Mouse (Mus musculus): ENCODE data around the gene Slc44a5.
"Not testable (repeated sequence)": the region's sequence is repeated elsewhere in the genome, so short reads cannot be mapped to it uniquely, and the experiment has no call there.

Slc44a5 gene

GRCm38 (mm10) chr3:154093745-154094322, 120.6 kb downstream of the Slc44a5 start:
- DNase-seq (ENCODE audit: low read depth, low spot score), result no peak

- DNase-seq (ENCODE audit: low read depth, low spot score), result no peak
These were observed 128.4 kb downstream of the Slc44a5 start for GRCm38 (mm10) chr3:154101671-154102070.

DNA sequence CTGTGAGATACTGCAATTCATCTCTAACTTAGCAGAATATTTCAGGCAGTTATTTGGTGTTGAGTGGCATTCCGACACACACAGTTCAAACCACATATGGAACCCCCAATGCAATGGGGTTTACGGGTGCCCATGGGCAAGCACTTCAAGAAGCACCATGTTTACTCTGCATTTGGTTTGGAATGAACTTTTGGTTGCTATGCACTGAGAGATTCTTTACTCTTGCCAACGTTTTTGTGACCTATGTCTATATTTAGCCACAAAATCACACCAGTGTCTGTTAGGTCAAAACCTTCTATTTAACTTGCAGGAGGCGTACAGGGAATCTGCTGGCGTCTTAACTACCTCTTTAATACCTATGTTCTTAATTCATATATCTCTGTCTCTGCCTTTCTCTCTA, 137.3 kb downstream of the Slc44a5 start:
- no peak for DNase-seq (ENCODE audit: low read depth, low spot score)

DNA sequence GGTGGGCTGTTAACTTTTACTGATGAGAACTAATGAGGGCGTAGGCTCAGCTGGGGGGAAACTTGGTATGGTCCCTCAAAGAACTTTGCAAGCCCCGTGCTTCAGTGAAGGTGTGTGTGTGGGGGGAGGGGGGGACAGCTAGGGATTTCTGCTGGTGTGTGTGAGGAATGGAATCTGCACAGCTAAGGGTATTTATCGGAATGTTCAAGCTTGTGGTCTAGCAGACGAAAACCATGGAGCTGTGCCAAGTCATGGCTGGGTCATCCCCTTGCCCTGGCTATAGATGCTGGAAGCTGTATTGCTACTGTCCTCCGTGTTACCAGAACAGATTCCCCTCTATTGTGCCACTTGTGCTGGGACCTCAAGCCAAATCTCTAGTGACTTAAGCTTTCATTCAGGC, 138.0 kb downstream of the Slc44a5 start:
- no peak for DNase-seq (ENCODE audit: low read depth, low spot score)

- DNase-seq (ENCODE audit: low read depth, low spot score), result no peak
These were observed 141.8 kb downstream of the Slc44a5 start for GRCm38 (mm10) chr3:154114991-154115390.

GRCm38 (mm10) chr3:154115478-154115877, 142.2 kb downstream of the Slc44a5 start:
- DNase-seq (ENCODE audit: low read depth, low spot score), result no peak

- DNase-seq (ENCODE audit: low read depth, low spot score), result no peak
These were observed 142.8 kb downstream of the Slc44a5 start for GRCm38 (mm10) chr3:154116000-154116399.

DNA sequence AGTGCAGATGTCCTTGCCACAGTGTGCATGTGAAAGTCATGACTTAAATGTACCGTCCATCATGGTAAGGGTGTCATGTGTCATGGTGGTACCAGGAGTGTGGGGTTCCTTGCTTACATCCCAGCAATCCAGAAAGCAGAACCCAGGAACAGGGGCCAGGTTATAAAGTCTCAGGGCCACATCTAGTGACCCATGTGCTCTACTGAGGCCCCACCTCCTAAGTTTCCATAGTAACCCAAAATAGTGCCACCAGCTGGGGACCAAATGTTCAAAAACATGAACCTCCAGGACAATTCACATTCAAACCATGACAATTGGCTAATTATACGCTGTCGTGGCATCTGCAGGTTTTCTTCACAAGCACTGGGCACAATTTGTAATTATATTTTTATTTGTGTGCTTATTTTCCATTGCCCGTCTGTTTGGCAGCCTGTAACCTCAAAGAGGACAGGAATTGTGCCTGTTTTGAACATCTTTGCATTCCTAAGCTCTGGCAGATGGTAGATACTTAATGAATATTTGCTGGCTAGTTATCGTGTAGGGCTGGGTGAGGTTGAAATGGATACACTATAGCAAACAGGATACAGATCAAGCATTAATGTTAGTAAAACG, 145.9 kb downstream of the Slc44a5 start:
- no peak for DNase-seq (ENCODE audit: low read depth, low spot score)

DNA sequence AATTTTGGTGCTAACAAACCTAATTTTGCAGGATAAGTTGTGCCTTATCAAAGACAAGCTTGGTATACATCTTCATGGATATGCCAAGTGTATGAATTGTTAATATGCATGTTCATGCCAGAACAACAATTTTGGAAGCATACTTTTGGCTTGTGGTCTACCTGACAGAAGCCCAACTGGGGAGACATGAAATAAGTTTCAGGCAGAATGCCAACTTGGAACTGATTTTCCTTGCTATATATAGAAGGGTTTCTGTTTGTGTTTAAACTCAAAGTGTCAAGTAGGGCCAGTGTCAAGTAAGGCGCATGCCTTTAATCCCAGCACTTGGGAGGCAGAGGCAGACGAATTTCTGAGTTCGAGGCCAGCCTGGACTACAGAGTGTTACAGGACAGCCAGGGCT, 149.3 kb downstream of the Slc44a5 start:
- no peak for DNase-seq (ENCODE audit: low read depth, low spot score)

- no peak for DNase-seq (ENCODE audit: low read depth, low spot score)
These were observed 151.8 kb downstream of the Slc44a5 start for GRCm38 (mm10) chr3:154124890-154125575.

DNA sequence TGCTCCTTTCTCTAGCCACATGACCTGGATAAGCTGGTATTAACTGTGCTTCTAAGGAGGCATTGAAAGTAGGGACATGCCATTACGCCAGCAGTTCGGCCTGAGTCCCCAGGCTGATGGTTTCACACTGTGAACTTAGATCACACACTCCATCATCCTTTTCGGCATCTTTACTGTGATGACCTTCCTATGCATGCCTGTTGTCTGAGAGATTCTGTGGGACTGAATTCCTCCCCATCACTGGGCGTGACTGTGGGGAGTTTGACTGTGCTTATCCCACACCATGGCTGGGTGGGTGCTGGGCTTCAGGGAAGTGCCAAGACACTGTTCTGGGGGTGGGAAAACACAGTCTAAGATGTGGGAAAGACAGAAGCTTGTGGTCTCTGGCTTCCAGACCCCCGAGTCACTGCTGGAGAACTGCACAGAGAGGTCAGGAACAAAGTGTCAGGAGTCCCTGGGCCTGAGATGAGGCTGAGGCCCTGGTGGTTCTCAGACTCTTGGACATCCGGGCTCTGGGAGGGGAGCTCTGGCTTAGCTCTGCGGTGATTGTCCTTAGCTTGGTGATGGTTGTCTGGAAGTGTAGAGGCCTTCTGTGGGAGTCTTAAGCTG, 152.6 kb downstream of the Slc44a5 start:
- no peak for DNase-seq (ENCODE audit: low read depth, low spot score)

DNA sequence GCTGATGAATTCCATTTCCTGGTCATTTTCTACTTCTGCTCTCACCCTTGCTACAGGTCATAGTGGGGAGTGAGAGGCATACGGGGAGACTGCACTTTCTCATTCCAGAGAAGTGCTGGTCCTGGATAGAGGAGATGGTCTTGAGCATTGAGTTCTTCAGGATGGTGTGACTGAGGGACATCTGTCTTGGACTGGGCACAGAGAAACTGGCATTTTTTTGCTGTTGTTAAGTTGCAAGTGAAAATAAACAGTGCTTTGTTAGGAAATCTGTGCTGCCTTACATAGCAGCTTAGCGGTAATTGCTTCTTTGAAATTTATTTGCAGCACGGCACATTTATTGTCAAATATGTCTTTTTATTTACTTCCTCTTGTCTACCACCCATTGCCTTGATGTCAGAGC, 154.0 kb downstream of the Slc44a5 start:
- DNase-seq (ENCODE audit: low read depth, low spot score), result no peak

- peak; percentile 2 for DNase-seq (ENCODE audit: low read depth, low spot score)
These were observed 155.8 kb downstream of the Slc44a5 start for GRCm38 (mm10) chr3:154129036-154129435.

DNA sequence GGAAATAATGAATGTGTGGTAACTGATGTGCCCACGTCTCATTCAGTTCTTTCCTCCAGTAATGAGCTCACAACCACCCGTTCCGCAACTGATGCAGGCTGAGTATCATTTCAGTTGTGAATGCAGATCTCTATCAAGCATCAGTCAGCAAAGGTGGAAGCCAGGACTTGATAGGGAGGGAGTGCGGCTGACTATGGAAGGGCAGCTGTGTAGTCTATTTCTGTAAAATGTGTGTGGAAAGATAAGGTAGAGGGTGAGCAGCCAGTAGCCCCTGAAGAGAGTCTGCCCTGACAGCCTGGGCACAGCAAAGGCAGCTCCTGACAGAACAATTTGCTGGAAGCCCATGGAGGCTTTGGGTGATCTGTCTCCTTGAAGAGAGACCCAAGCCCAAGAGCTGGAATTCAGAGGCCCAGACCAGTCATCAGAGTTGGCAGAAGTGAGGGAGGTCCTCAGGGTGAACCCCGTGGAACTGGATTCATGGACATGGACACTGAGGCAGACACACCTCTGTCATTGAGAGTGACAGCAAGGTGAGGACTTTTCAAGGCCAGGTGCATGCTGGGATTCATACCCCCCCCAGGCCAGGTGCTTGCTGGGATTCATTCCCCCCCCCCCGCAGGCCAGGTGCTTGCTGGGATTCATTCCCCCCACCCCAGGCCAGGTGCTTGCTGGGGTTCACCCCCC, 157.3 kb downstream of the Slc44a5 start:
- no peak for DNase-seq (ENCODE audit: low read depth, low spot score)

DNA sequence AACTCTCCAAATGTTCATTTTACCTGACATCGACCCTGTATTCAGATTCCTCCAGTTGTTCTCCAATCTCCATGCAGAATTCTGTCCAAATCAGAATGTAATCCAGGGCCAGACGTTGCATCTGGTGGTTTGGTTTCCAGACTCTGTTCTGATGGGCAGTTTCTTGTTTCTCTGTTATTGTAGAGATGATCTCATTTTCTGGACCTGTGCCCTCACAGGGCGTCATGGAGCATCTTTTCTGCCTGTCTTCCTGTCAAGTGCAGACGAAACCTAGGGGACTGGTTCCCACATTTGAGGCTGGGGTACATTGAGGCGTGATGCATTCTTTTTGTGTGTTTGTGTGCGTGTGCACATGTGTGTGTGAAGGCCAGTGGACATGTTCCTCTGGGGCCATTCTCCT, 160.8 kb downstream of the Slc44a5 start:
- no peak for DNase-seq (ENCODE audit: low read depth, low spot score)

GRCm38 (mm10) chr3:154134701-154135100, 161.5 kb downstream of the Slc44a5 start:
- DNase-seq (ENCODE audit: low read depth, low spot score), result no peak

DNA sequence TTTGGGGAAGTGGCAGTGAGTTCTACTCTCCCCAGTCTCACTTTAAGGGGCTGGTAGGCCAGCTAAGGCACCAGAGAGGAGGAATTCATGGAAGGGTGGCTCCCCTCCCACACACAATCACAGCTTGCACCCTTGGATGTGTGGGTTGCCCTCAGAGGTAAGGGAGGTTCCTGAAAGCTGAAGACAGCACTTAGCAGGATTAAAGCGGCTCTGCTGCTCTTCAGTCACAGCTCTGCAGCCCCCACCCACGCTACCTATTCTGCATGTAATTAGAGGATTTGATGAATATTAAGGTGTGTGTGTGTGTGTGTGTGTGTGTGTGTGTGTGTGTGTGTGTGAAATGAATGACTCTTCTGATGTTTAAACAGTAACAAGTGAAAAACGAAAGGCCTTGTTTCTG, 163.3 kb downstream of the Slc44a5 start:
- no peak for DNase-seq (ENCODE audit: low read depth, low spot score)

- DNase-seq (ENCODE audit: low read depth, low spot score), result no peak
These were observed 168.1 kb downstream of the Slc44a5 start for GRCm38 (mm10) chr3:154141346-154141745.

- no peak for DNase-seq (ENCODE audit: low read depth, low spot score)
These were observed 169.4 kb downstream of the Slc44a5 start for GRCm38 (mm10) chr3:154142618-154143017.

DNA sequence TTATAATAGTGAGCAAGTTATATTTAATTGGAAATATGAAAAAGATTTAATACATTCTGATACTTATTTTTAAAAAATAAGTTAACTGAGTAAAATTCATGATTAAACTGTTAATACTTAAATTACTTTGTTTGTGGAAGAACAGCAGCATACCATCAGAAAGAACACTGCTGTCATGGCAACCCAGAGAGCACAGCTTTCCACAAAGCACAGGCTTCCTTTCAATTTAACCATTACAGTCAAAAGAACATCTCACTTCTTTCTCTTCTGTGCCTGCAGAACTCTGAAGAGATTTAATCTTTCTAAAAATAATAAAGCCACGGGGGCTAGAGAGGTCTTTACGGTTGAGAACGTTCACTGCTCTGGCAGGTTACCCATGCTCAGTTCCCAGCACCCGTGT, 172.5 kb downstream of the Slc44a5 start:
- no peak for DNase-seq (ENCODE audit: low read depth, low spot score)

- DNase-seq (ENCODE audit: low read depth, low spot score), result no peak
These were observed 176.5 kb downstream of the Slc44a5 start for GRCm38 (mm10) chr3:154149778-154150177.

DNA sequence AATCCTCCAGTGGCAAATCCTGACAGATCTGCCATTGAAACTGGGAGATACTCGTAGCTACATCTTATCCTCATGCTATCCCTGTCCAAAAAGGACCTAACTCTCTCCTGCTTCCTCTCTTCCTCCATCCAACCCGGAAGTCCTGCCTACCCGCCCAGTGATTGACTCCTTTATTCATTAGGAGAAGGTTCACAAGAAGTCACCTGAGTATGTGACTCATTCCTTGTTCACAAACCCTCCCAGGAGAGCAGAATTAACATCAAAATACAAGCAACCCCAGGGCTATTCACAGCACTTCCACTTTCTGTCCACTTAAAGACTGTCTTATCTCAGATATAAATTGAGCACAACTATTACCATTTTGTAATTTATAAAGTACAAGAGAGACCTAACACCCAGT, 180.3 kb downstream of the Slc44a5 start:
- not testable (repeated sequence) for DNase-seq (ENCODE audit: low read depth, low spot score)

All from A20 (cell line).